Comparison of ENCODE assay signal across 19 mouse cellular contexts in genomic region chr3:70218757-70219360, GRCm38 (mm10).
DNase-seq lines count a peak whose midpoint lies in the region; ATAC-seq and TF ChIP-seq lines count a peak whose summit lies in the region.
"Had no signal": no experiment of that assay in that cellular context is flagged by ENCODE, and none has a peak within 500 bp of the region (broad histone marks: within the 10 kb centered on the region; RNA-seq: fewer than 3 reads in every experiment).

No protein-coding gene starts in this region.

- TF ChIP-seq POLR2A in CH12.LX (IDR thresholded peaks at IDR 0.05; ENCODE audit: low read depth, low read length): no peak

- H3K27ac ChIP-seq in midbrain, embryonic 11.5 days (ENCODE audit: low read depth, low read length): no peak overlapping the region
- no peak overlapping the region for H3K27ac ChIP-seq in midbrain, embryonic 14.5 days (replicated peaks; ENCODE audit: low read depth, low read length)
- H3K27ac ChIP-seq in CH12.LX (ENCODE audit: insufficient read depth, low read depth): no peak overlapping the region

- in situ Hi-C loops in CH12.LX (cut with MboI; ENCODE audit: low pct_ligation_motif_present, low pct_unique_long_range_greater_than_20kb, low sequenced_read_pairs): loop anchor here (25.0 kb wide), 1 partner anchor 168 kb away; no protein-coding TSS in a partner anchor

- no peak overlapping the region for H3K4me3 ChIP-seq in midbrain, embryonic 11.5 days (ENCODE audit: low read depth, low read length)
- H3K4me3 ChIP-seq in midbrain, embryonic 14.5 days (replicated peaks; ENCODE audit: low read depth, low read length): no peak overlapping the region
- H3K4me3 ChIP-seq in CH12.LX (replicated peaks in 1 of 3; ENCODE audit: low read depth in 2 of 3, low read length in 2 of 3, poor library complexity in 1 of 3): no peak overlapping the region

- TF ChIP-seq CTCF in CH12.LX (conservative IDR thresholded peaks at IDR 0.05 in 1 of 2, IDR thresholded peaks at IDR 0.05 in 1 of 2; ENCODE audit: low read depth in 2 of 2, low read length in 2 of 2): no peak

- dilution Hi-C loops in CH12.LX (cut with MboI; ENCODE audit: extremely low pct_ligation_motif_present, extremely low pct_unique_long_range_greater_than_20kb, low sequenced_read_pairs): no loop called here

- no peak overlapping the region for H3K4me2 ChIP-seq in midbrain, embryonic 11.5 days
- H3K4me2 ChIP-seq in midbrain, embryonic 14.5 days (ENCODE audit: low read length): no peak overlapping the region
- H3K4me2 ChIP-seq in CH12.LX (ENCODE audit: insufficient read depth, low read depth, poor library complexity, severe bottlenecking): peak overlapping the region; percentile 71; the same call in 1 of the 2 replicates

- DNase-seq in midbrain, embryonic 11.5 days (ENCODE audit: low spot score, missing footprints): peak; percentile 51
- DNase-seq in midbrain, embryonic 14.5 days: no peak
- DNase-seq in CH12.LX (ENCODE audit: extremely low read depth): peak; percentile 53
- no peak for DNase-seq in thymus, postnatal 4 days
- DNase-seq: adrenal gland, adult 2 months; adrenal gland, adult 8-10 months; adrenal gland, postnatal 10 days; adrenal gland, postnatal 14 days; adrenal gland, postnatal 25 days; adrenal gland, postnatal 36 days; B cell, adult 2 months; cerebellum, adult 11 months; cerebellum, adult 11-12 months; cerebellum, adult 18-20 months; cerebellum, adult 2 months had no signal

- H3K9ac ChIP-seq in midbrain, embryonic 11.5 days (ENCODE audit: low read length): no peak overlapping the region
- no peak overlapping the region for H3K9ac ChIP-seq in midbrain, embryonic 14.5 days (replicated peaks; ENCODE audit: low read length)
- H3K9ac ChIP-seq in CH12.LX (ENCODE audit: insufficient read depth, low read depth): peak overlapping the region; percentile 53

- no peaks in the 10 kb centered on the region for H3K79me2 ChIP-seq in CH12.LX (replicated peaks; ENCODE audit: control insufficient read depth, extremely low read depth, insufficient read depth, poor library complexity, severe bottlenecking)

- TF ChIP-seq EP300 in CH12.LX (IDR thresholded peaks at IDR 0.05; ENCODE audit: low read length): peak; percentile 83

- H3K4me1 ChIP-seq in midbrain, embryonic 11.5 days (ENCODE audit: control insufficient read depth, insufficient read depth, low read length): no peaks in the 10 kb centered on the region
- H3K4me1 ChIP-seq in midbrain, embryonic 14.5 days (ENCODE audit: control insufficient read depth, insufficient read depth, low read length): no peaks in the 10 kb centered on the region
- H3K4me1 ChIP-seq in CH12.LX (ENCODE audit: control insufficient read depth in 1 of 2, insufficient read depth in 2 of 2): peaks cover 14 to 44% of the 10 kb centered on the region in 2 experiments

- H3K36me3 ChIP-seq in midbrain, embryonic 11.5 days (ENCODE audit: control insufficient read depth, insufficient read depth, low read length): no peaks in the 10 kb centered on the region
- H3K36me3 ChIP-seq in midbrain, embryonic 14.5 days (ENCODE audit: control insufficient read depth, insufficient read depth, low read length): no peaks in the 10 kb centered on the region
- H3K36me3 ChIP-seq in CH12.LX (replicated peaks in 1 of 2; ENCODE audit: control insufficient read depth in 1 of 2, insufficient read depth in 1 of 2, low read length in 1 of 2): no peaks in the 10 kb centered on the region
- H3K36me3 ChIP-seq: G1E had no signal

- no peak; the same call in 1 of the 2 replicates for TF ChIP-seq RAD21 in CH12.LX (IDR thresholded peaks at IDR 0.05; ENCODE audit: low read depth, low read length)

- no peak for ATAC-seq in midbrain, embryonic 11.5 days (ENCODE audit: low FRiP score)
- no peak for ATAC-seq in midbrain, embryonic 14.5 days (ENCODE audit: low FRiP score, low TSS enrichment)
- ATAC-seq: activated CD4-positive, CD25-positive, alpha-beta regulatory T cell, adult 4 months; CD4-positive, CD25-positive, alpha-beta regulatory T cell, adult 4 months; Patski had no signal

- no peaks in the 10 kb centered on the region for H3K9me3 ChIP-seq in midbrain, embryonic 11.5 days (ENCODE audit: control insufficient read depth, low read length)
- H3K9me3 ChIP-seq in midbrain, embryonic 14.5 days (ENCODE audit: control insufficient read depth, low read length): no peaks in the 10 kb centered on the region
- no peaks in the 10 kb centered on the region for H3K9me3 ChIP-seq in CH12.LX (replicated peaks; ENCODE audit: low read length)
- H3K9me3 ChIP-seq: G1E had no signal

- 80% methylated on average over 4 of the region's 4 CpGs for WGBS in midbrain, embryonic 11.5 days
- 85% methylated on average over 4 of the region's 4 CpGs for WGBS in midbrain, embryonic 14.5 days

- H3K27me3 ChIP-seq in midbrain, embryonic 11.5 days (ENCODE audit: control insufficient read depth, insufficient read depth, low read length): no peaks in the 10 kb centered on the region
- H3K27me3 ChIP-seq in midbrain, embryonic 14.5 days (ENCODE audit: control insufficient read depth, insufficient read depth, low read length): no peaks in the 10 kb centered on the region
- no peaks in the 10 kb centered on the region for H3K27me3 ChIP-seq in CH12.LX (replicated peaks)

TF ChIP-seq in CH12.LX, 34 proteins besides CTCF, POLR2A, EP300 and RAD21:
- no peak for TF ChIP-seq MXI1 (IDR thresholded peaks at IDR 0.05; ENCODE audit: low read depth, low read length)
- 0 out of 2 replicates have a peak, but pooled peaks have one; percentile 37 for TF ChIP-seq TBP (conservative IDR thresholded peaks at IDR 0.05; ENCODE audit: low read depth, low read length)
- peak; percentile 67 for TF ChIP-seq MEF2A (IDR thresholded peaks at IDR 0.05; ENCODE audit: borderline replicate concordance, low read depth, low read length)
- peak; percentile 69; the same call in 1 of the 2 replicates for TF ChIP-seq ZNF384 (IDR thresholded peaks at IDR 0.05; ENCODE audit: low read depth, low read length)
- peak; percentile 89 for TF ChIP-seq IRF4 (IDR thresholded peaks at IDR 0.05; ENCODE audit: low read depth, low read length)
- TF ChIP-seq ELF1 (IDR thresholded peaks at IDR 0.05; ENCODE audit: low read depth, low read length): peak; percentile 37; the same call in 1 of the 2 replicates
- TF ChIP-seq MAZ (IDR thresholded peaks at IDR 0.05; ENCODE audit: low read depth, low read length): peak; percentile 57; the same call in 1 of the 2 replicates
- TF ChIP-seq ZC3H11A (IDR thresholded peaks at IDR 0.05; ENCODE audit: low read depth, low read length): no peak
- TF ChIP-seq TCF12 (IDR thresholded peaks at IDR 0.05; ENCODE audit: low read depth, low read length): peak; percentile 73
- TF ChIP-seq SIN3A (IDR thresholded peaks at IDR 0.05; ENCODE audit: low read length): no peak
- peak; percentile 75 for TF ChIP-seq CHD2 (IDR thresholded peaks at IDR 0.05; ENCODE audit: low read length)
- TF ChIP-seq POLR2AphosphoS2 (IDR thresholded peaks at IDR 0.05; ENCODE audit: low read depth, low read length): no peak
- TF ChIP-seq BHLHE40 (IDR thresholded peaks at IDR 0.05; ENCODE audit: low read depth, low read length): peak; percentile 60; the same call in 1 of the 2 replicates
- peak; percentile 58; the same call in 1 of the 2 replicates for TF ChIP-seq ETS1 (conservative IDR thresholded peaks at IDR 0.05; ENCODE audit: low read depth, low read length)
- TF ChIP-seq CHD1 (IDR thresholded peaks at IDR 0.05; ENCODE audit: low read depth, low read length): no peak; the same call in 1 of the 2 replicates

Comparison
In these comparisons a context has a peak if more than half of its experiments do, and no peak if none do; other contexts are left out.
1. DNase-seq: peak in midbrain, embryonic 11.5 days (single experiment) and CH12.LX (single experiment); none in midbrain, embryonic 14.5 days (single experiment) and thymus, postnatal 4 days (single experiment).